Mouse (Mus musculus): ENCODE results near the gene Kdm1a. TPM values are rescaled to one million over a fixed set of nuclear protein-coding genes. Genes with fewer than 3 reads are reported as not detected.

Gene Kdm1a
- polyA plus RNA-seq, 1 experiment from 2014 or later = 52.7 TPM

DNA sequence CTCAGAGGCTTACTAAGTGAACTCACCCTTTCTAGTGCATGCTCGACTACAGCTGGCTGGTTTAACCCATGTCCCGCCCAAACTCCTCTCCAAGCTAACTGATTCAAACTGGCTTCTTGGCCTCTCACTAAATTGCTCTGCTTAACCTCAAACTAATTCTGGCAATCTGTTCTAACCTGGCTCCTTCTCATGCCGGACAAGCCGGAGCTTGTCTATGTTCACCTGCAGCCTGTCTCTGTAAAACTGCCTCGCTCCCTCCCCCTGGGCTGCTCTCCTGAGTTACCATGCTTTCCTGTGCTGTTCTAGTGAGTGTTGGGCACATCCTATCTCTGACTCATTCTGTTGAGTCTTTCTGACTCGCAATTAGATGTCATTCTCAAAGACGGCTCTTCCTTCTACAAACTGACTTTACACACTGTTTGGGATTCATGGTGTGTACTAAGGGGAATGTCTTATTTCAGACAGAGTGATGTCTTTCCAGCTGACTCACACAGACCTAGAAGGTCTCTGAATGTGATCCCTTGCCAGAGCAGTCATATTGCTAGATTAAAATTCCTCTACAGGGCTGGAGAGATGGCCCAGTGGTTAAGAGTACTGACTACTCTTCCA, 4.2 kb downstream of the Kdm1a start:
- Histone ChIP-seq H3K9me3 (ENCODE audit: control insufficient read depth, low read depth, low read length) (no peaks in the 10 kb centered on the region), H3K4me1 (ENCODE audit: control insufficient read depth, insufficient read depth, low read length) (peaks cover 11% of the 10 kb centered on the region; the same call in 1 of the 2 replicates), H3K27me3 (ENCODE audit: control insufficient read depth, insufficient read depth, low read length) (no peaks in the 10 kb centered on the region), H3K36me3 (ENCODE audit: control insufficient read depth, insufficient read depth, low read length) (no peaks in the 10 kb centered on the region), H3K27ac (ENCODE audit: low read length) (no peak overlapping the region), H3K4me3 (ENCODE audit: low read depth, low read length) (no peak overlapping the region), H3K9ac (replicated peaks; ENCODE audit: low read depth, low read length) (no peak overlapping the region), H3K4me2 (replicated peaks; ENCODE audit: low read depth, low read length) (no peak overlapping the region)
- WGBS = 84% methylated on average over 7 of the region's 7 CpGs
- ATAC-seq (ENCODE audit: insufficient number of reproducible peaks, insufficient read depth, low FRiP score, low read depth) = no peak

DNA sequence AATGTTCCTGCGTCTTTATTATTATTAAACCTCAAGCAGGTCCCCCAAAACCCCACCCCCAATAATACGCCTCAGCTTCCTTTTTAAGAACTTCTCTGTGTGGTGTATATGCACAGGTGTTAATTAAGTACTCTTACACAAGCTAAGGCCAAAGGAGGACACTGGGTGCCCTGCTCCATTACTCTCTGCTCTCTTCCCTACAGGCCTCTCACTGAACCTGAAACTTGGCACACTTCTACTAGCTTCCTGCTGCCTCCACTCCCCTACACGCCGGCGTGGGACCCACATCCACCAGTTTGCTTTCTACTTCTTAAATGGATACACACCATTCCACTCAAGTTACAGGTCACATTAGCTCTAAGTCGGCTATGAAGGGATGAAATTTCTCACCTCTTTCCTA, 7.3 kb downstream of the Kdm1a start:
- 76% methylated on average over 6 of the region's 6 CpGs for WGBS
- peaks cover 3% of the 10 kb centered on the region; the same call in 1 of the 2 replicates for H3K36me3 ChIP-seq (ENCODE audit: control insufficient read depth, insufficient read depth, low read length)

DNA sequence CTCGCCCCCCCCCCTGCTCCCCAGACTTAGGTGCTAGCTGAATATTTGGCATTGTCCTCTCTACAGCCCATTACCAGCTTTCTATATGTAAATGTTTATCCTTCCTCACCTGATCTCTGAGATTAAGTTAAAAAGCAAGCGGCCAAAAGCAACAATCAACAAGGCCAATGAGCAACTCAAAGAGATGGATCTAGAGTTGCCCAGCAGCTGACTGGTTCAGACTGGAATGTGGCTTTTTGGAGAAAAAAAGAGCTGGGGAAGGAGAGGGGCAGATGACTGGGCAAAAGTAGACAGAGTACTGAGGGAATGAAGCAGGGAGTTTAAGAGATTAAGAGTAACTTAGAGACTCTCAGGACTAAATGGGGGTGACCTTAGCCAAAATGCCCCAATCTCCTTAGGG, 8.5 kb downstream of the Kdm1a start:
- Histone ChIP-seq H3K27me3 (ENCODE audit: control insufficient read depth, insufficient read depth, low read length) (no peaks in the 10 kb centered on the region), H3K9ac (replicated peaks; ENCODE audit: low read depth, low read length) (no peak overlapping the region), H3K4me1 (ENCODE audit: control insufficient read depth, insufficient read depth, low read length) (no peaks in the 10 kb centered on the region), H3K9me3 (ENCODE audit: control insufficient read depth, low read depth, low read length) (no peaks in the 10 kb centered on the region), H3K4me3 (ENCODE audit: low read depth, low read length) (no peak overlapping the region), H3K27ac (ENCODE audit: low read length) (no peak overlapping the region), H3K4me2 (replicated peaks; ENCODE audit: low read depth, low read length) (no peak overlapping the region), H3K36me3 (ENCODE audit: control insufficient read depth, insufficient read depth, low read length) (peaks cover 11% of the 10 kb centered on the region; the same call in 1 of the 2 replicates)
- 77% methylated on average over 2 of the region's 2 CpGs for WGBS
- ATAC-seq (ENCODE audit: insufficient number of reproducible peaks, insufficient read depth, low FRiP score, low read depth) = no peak

More for the DNA sequence above, 7.3 kb downstream of the Kdm1a start:
- Histone ChIP-seq H3K9me3 (ENCODE audit: control insufficient read depth, low read depth, low read length) (no peaks in the 10 kb centered on the region), H3K4me3 (ENCODE audit: low read depth, low read length) (no peak overlapping the region), H3K4me2 (replicated peaks; ENCODE audit: low read depth, low read length) (no peak overlapping the region), H3K4me1 (ENCODE audit: control insufficient read depth, insufficient read depth, low read length) (no peaks in the 10 kb centered on the region), H3K27ac (ENCODE audit: low read length) (no peak overlapping the region), H3K27me3 (ENCODE audit: control insufficient read depth, insufficient read depth, low read length) (no peaks in the 10 kb centered on the region), H3K9ac (replicated peaks; ENCODE audit: low read depth, low read length) (no peak overlapping the region)
- ATAC-seq (ENCODE audit: insufficient number of reproducible peaks, insufficient read depth, low FRiP score, low read depth) = no peak

DNA sequence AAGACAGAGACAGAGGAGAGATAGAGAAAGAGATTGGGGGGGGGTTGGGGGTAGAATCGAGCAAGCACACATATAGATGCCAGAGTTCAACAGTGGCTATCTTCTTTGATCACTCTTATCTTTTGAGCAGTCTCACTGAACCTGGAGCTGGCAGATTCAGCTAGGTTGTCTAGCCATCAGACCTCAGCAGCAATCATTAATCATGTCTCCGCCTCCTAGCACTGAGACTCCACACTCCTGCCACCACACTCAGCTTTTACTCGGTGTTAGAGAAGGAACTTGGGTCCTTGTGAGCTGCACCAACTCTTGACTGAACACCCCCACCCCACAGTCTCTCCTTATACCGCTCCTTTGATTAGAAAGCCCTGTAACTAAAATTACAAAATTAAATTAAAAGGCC, 10.4 kb downstream of the Kdm1a start:
- H3K9ac ChIP-seq (replicated peaks; ENCODE audit: low read depth, low read length) = no peak overlapping the region
- H3K27ac ChIP-seq (ENCODE audit: low read length) = no peak overlapping the region
- no peaks in the 10 kb centered on the region for H3K9me3 ChIP-seq (ENCODE audit: control insufficient read depth, low read depth, low read length)
- H3K4me1 ChIP-seq (ENCODE audit: control insufficient read depth, insufficient read depth, low read length) = no peaks in the 10 kb centered on the region
- H3K36me3 ChIP-seq (ENCODE audit: control insufficient read depth, insufficient read depth, low read length) = peaks cover 11% of the 10 kb centered on the region; the same call in 1 of the 2 replicates
- no peak overlapping the region for H3K4me3 ChIP-seq (ENCODE audit: low read depth, low read length)
- no peaks in the 10 kb centered on the region for H3K27me3 ChIP-seq (ENCODE audit: control insufficient read depth, insufficient read depth, low read length)
- WGBS = 47% methylated on average over 4 of the region's 4 CpGs
- ATAC-seq (ENCODE audit: insufficient number of reproducible peaks, insufficient read depth, low FRiP score, low read depth) = no peak
- no peak overlapping the region for H3K4me2 ChIP-seq (replicated peaks; ENCODE audit: low read depth, low read length)

DNA sequence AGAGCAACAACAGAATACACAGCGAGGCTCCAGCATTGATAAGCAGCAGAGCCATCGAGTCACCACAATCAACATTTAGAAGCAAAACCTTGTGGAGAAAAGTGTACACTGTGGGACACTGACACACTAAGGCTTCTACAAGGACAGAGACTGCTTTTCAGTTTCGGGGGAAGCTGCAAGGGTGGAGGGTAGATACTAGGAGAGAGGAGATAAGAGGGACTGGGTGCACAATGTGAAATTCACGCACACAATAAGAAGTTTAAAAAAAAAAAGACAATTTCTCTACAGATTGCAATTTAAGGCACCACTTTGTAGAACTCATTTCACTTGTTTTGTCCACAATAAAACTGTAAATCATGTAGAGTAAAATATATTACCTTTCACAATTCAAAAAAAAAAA, 14.5 kb downstream of the Kdm1a start:
- Histone ChIP-seq H3K9ac (replicated peaks; ENCODE audit: low read depth, low read length) (no peak overlapping the region), H3K9me3 (ENCODE audit: control insufficient read depth, low read depth, low read length) (no peaks in the 10 kb centered on the region), H3K4me3 (ENCODE audit: low read depth, low read length) (no peak overlapping the region), H3K27me3 (ENCODE audit: control insufficient read depth, insufficient read depth, low read length) (no peaks in the 10 kb centered on the region), H3K4me2 (replicated peaks; ENCODE audit: low read depth, low read length) (no peak overlapping the region), H3K36me3 (ENCODE audit: control insufficient read depth, insufficient read depth, low read length) (peaks cover 11% of the 10 kb centered on the region; the same call in 1 of the 2 replicates), H3K27ac (ENCODE audit: low read length) (no peak overlapping the region), H3K4me1 (ENCODE audit: control insufficient read depth, insufficient read depth, low read length) (peaks cover 3% of the 10 kb centered on the region; the same call in 1 of the 2 replicates)
- 87% methylated on average over 4 of the region's 4 CpGs for WGBS
- no peak for ATAC-seq (ENCODE audit: insufficient number of reproducible peaks, insufficient read depth, low FRiP score, low read depth)

DNA sequence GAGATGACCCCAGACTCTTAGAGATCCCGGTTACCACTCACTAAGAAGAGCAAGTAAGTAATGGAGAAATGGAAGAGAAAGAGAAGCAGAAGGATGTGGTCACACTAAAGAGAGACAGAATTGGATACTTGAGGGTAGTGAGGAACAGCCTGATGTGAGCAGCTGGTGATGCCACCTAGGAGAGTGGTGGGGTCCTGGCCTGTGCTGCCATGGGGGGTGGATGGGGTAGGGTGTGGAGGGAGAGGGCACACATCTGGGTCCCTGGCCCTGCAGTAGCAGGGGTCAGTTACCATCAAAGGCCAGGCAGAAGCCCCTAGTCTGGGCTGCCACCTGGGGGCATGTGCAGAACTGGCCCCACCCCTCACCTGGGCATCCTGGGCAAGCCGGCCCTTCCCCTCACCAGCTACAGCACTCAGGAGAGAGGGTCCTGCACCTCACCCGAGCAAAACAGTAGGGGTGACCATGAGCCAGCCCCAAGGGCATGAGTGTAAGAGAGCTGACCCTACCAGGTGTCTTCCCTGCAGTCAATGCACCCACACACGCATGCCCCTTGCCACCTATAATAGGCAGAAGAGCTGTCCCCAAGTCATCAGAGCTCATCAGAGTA, 15.2 kb downstream of the Kdm1a start:
- no peaks in the 10 kb centered on the region for H3K9me3 ChIP-seq (ENCODE audit: control insufficient read depth, low read depth, low read length)
- 87% methylated on average over 4 of the region's 4 CpGs for WGBS
- H3K27ac ChIP-seq (ENCODE audit: low read length) = no peak overlapping the region
- ATAC-seq (ENCODE audit: insufficient number of reproducible peaks, insufficient read depth, low FRiP score, low read depth) = no peak
- no peak overlapping the region for H3K4me3 ChIP-seq (ENCODE audit: low read depth, low read length)
- H3K36me3 ChIP-seq (ENCODE audit: control insufficient read depth, insufficient read depth, low read length) = peaks cover 11% of the 10 kb centered on the region; the same call in 1 of the 2 replicates
- no peak overlapping the region for H3K9ac ChIP-seq (replicated peaks; ENCODE audit: low read depth, low read length)
- H3K4me1 ChIP-seq (ENCODE audit: control insufficient read depth, insufficient read depth, low read length) = peaks cover 5% of the 10 kb centered on the region; the same call in 1 of the 2 replicates
- H3K27me3 ChIP-seq (ENCODE audit: control insufficient read depth, insufficient read depth, low read length) = no peaks in the 10 kb centered on the region
- no peak overlapping the region for H3K4me2 ChIP-seq (replicated peaks; ENCODE audit: low read depth, low read length)

DNA sequence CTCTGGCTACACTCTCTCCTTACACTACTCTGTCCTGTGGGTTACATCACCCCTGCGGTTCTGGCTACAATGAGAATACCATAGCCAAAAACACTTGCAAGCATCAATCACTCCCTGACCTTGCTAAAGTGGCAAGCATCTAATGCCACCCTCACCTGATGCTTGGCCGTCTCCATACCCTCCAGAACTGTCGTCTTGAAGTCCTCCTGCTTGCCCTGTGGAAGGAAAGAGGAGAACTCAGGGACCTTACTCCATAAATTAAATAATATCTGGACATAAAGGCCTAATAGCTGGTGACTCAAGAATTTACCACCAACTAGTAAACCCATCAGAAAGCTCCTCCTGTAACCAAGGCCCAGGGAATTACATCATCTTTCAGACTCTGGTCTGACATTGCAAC, 20.6 kb downstream of the Kdm1a start:
- 77% methylated on average over 3 of the region's 3 CpGs for WGBS
- no peak overlapping the region for H3K4me2 ChIP-seq (replicated peaks; ENCODE audit: low read depth, low read length)
- H3K36me3 ChIP-seq (ENCODE audit: control insufficient read depth, insufficient read depth, low read length) = no peaks in the 10 kb centered on the region
- no peaks in the 10 kb centered on the region for H3K27me3 ChIP-seq (ENCODE audit: control insufficient read depth, insufficient read depth, low read length)
- no peaks in the 10 kb centered on the region for H3K9me3 ChIP-seq (ENCODE audit: control insufficient read depth, low read depth, low read length)
- H3K9ac ChIP-seq (replicated peaks; ENCODE audit: low read depth, low read length) = no peak overlapping the region
- peaks cover 5% of the 10 kb centered on the region; the same call in 1 of the 2 replicates for H3K4me1 ChIP-seq (ENCODE audit: control insufficient read depth, insufficient read depth, low read length)
- ATAC-seq (ENCODE audit: insufficient number of reproducible peaks, insufficient read depth, low FRiP score, low read depth) = no peak
- H3K4me3 ChIP-seq (ENCODE audit: low read depth, low read length) = no peak overlapping the region
- no peak overlapping the region for H3K27ac ChIP-seq (ENCODE audit: low read length)

DNA sequence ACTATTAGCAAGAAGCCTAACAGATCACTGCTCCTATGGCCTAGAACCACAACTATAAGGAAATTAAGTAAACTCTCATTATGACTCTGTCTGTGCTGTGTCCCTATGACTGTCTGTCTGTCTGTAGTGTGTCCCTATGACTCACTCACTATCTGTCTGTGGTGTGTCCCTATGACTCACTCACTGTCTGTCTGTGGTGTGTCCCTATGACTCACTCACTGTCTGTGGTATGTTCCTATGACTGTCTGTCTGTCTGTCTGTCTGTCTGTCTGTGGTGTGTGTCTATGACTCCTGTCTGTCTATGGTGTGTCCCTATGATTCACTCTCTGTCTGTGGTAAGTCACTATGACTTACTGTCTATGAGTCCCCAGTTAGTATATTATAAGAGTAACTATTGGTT, 32.5 kb downstream of the Kdm1a start:
- ATAC-seq (ENCODE audit: insufficient number of reproducible peaks, insufficient read depth, low FRiP score, low read depth) = no peak

More for the DNA sequence above, 32.5 kb downstream of the Kdm1a start:
- Histone ChIP-seq H3K36me3 (ENCODE audit: control insufficient read depth, insufficient read depth, low read length) (peaks cover 73% of the 10 kb centered on the region), H3K4me1 (ENCODE audit: control insufficient read depth, insufficient read depth, low read length) (no peaks in the 10 kb centered on the region), H3K4me3 (ENCODE audit: low read depth, low read length) (no peak overlapping the region), H3K27me3 (ENCODE audit: control insufficient read depth, insufficient read depth, low read length) (no peaks in the 10 kb centered on the region), H3K27ac (ENCODE audit: low read length) (no peak overlapping the region), H3K4me2 (replicated peaks; ENCODE audit: low read depth, low read length) (no peak overlapping the region), H3K9ac (replicated peaks; ENCODE audit: low read depth, low read length) (no peak overlapping the region), H3K9me3 (ENCODE audit: control insufficient read depth, low read depth, low read length) (no peaks in the 10 kb centered on the region)

Measured in stomach, embryonic 14.5 days (tissue).